Mouse (Mus musculus) C2C12 (cell line): ENCODE results near the gene Mdc1.

ENCODE experiments used
- CEBPB ChIP-seq: IDR thresholded peaks from one replicate; pipeline ENCODE4 v1.6.1; 2011; ENCODE audit warnings: low read depth, mild to moderate bottlenecking, control low read depth, moderate library complexity
- CTCF ChIP-seq: IDR thresholded peaks from one replicate; pipeline ENCODE4 v1.5.1; 2011; ENCODE audit not compliant: control insufficient read depth, insufficient read depth, insufficient read length
- FOSL1 ChIP-seq: IDR thresholded peaks from one replicate; pipeline ENCODE4 v1.8.0; 2011; ENCODE audit warnings: mild to moderate bottlenecking, low read length; ENCODE audit not compliant: poor library complexity, insufficient read depth, severe bottlenecking
- USF1 ChIP-seq: IDR thresholded peaks from one replicate; pipeline ENCODE4 v1.6.1; 2011; ENCODE audit warnings: low read depth, mild to moderate bottlenecking, control low read depth, moderate library complexity

DNA sequence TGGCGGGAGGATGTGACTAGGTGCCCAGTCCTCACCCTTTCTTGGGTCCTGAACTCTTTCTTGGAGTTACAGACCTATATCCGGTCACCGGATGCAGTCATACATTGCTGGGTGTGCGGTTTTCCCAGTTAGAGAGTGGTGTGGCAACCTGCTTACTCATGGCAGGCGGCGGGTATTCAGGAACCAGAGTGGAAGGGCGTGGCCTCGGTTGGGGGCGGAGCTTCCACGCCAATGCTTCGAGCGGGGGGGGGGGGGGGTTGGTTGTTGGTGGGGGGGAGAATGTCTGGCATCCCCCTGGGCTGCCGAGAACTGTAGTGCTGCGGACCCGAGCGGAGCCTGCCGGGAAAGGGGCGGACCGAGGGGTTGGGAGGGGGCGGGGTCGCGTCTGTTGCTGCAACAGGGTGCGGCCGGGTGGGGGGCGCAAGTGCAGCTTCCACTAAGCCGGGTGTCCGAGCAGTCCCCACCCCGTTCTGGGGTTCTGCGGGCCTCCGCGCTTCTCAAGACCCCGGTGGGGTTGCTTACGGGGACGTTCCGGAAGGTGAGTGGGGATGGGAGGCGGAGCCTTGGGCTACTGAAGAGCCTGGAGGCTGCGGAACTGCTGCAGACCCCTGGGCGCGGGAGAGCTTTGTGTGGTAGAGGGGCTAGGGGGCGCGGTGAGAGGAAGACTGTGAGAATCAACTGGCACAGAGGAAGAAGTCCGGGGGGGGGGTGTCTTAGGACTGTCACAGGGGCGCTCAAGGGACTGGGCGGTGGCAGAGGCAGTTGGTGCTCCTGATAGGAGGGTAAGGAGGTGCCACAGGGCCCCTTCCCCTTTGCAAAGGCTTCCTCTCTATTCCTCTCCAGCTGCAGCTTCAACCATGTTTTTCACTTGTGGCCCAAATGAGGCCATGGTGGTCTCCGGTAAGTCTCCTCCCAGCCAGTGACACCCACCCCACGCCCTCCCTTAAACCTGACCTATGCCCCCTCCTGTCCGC lies 18.1 kb upstream of the Mdc1 start, which contains the start of gene Flot1:
- TF ChIP-seq USF1: no peak
- no peak for TF ChIP-seq CTCF
- TF ChIP-seq FOSL1: no peak
- TF ChIP-seq CEBPB: peak; percentile 90
